Mouse (Mus musculus) liver, embryonic 14.5 days (tissue): ENCODE results near the gene Egfem1.

Source experiments
- CTCF ChIP-seq: IDR thresholded peaks from 2 replicates; pipeline ENCODE4 v1.5.1; 2016; ENCODE audit warnings: antibody characterized with exemption, low read depth, control low read depth
- EP300 ChIP-seq: IDR thresholded peaks from 2 replicates; pipeline ENCODE4 v1.6.1; 2016; ENCODE audit warnings: antibody characterized with exemption, low read depth

DNA sequence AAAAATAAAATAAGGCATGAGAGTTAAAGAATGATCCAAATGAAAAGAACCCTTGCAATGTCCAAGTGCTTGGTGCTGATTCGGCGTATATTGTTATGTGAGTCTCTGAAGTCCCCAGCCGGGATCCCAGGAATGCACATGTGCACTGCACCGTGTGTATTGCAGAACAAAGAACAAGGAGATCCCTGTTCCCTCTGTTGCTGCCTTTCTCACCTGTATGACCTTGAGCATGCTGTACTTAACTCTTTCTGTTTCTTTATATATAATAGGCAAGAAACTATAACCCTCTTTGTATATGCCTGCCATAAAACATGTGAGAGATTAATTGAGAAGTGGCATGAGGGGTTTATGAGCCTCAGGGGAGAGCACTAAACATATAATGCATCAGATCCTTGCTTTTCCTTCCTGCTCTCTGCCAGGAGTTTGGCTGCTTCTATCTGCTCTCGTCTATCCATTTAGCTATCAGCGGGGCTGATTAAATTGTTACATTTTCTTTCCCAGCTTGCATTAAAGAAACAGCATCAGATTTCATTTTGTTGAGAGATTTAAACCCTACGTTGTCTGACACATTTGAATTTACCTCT is 101.9 kb downstream of the Egfem1 start:
- TF ChIP-seq CTCF (no peak), EP300 (no peak)
